Mouse (Mus musculus): Measurements from ENCODE around the gene Csf1.
"Not testable (repeated sequence)": the region's sequence is repeated elsewhere in the genome, so short reads cannot be mapped to it uniquely, and the experiment has no call there.

The Csf1 gene

GRCm38 (mm10) chr3:107748260-107748955 is 11.9 kb downstream of the Csf1 start:
- DNase-seq (ENCODE audit: low spot score): no peak

GRCm38 (mm10) chr3:107746026-107746425 is 14.2 kb downstream of the Csf1 start:
- no peak for DNase-seq (ENCODE audit: low spot score)

- DNase-seq (ENCODE audit: low spot score): no peak
These were observed 16.6 kb downstream of the Csf1 start for GRCm38 (mm10) chr3:107743650-107744049.

- DNase-seq (ENCODE audit: low spot score): no peak
These were observed 17.2 kb downstream of the Csf1 start for GRCm38 (mm10) chr3:107743107-107743506.

- no peak for DNase-seq (ENCODE audit: low spot score)
These were observed 18.1 kb downstream of the Csf1 start for GRCm38 (mm10) chr3:107742071-107742710.

- no peak for DNase-seq (ENCODE audit: low spot score)
These were observed 18.9 kb downstream of the Csf1 start for GRCm38 (mm10) chr3:107741387-107741786.

GRCm38 (mm10) chr3:107740578-107741207 is 19.6 kb downstream of the Csf1 start:
- peak; percentile 84 for DNase-seq (ENCODE audit: low spot score)

- DNase-seq (ENCODE audit: low spot score): no peak
These were observed 20.3 kb downstream of the Csf1 start for GRCm38 (mm10) chr3:107739966-107740365.

GRCm38 (mm10) chr3:107739456-107739855 is 20.8 kb downstream of the Csf1 start:
- DNase-seq (ENCODE audit: low spot score): no peak

- no peak for DNase-seq (ENCODE audit: low spot score)
These were observed 21.6 kb downstream of the Csf1 start for GRCm38 (mm10) chr3:107738620-107739019.

- DNase-seq (ENCODE audit: low spot score): no peak
These were observed 22.6 kb downstream of the Csf1 start for GRCm38 (mm10) chr3:107737609-107738190.

GRCm38 (mm10) chr3:107735620-107736019 is 24.6 kb downstream of the Csf1 start:
- DNase-seq (ENCODE audit: low spot score): not testable (repeated sequence)

GRCm38 (mm10) chr3:107733329-107733728 is 26.9 kb downstream of the Csf1 start:
- DNase-seq (ENCODE audit: low spot score): no peak

- no peak for DNase-seq (ENCODE audit: low spot score)
These were observed 30.0 kb downstream of the Csf1 start for GRCm38 (mm10) chr3:107730236-107730635.

GRCm38 (mm10) chr3:107728509-107728908 is 31.8 kb downstream of the Csf1 start:
- DNase-seq (ENCODE audit: low spot score): no peak

GRCm38 (mm10) chr3:107715971-107716370 is 44.3 kb downstream of the Csf1 start:
- no peak for DNase-seq (ENCODE audit: low spot score)

- DNase-seq (ENCODE audit: low spot score): no peak
These were observed 45.9 kb downstream of the Csf1 start for GRCm38 (mm10) chr3:107714276-107714933.

- DNase-seq (ENCODE audit: low spot score): no peak
These were observed 48.2 kb downstream of the Csf1 start for GRCm38 (mm10) chr3:107712081-107712480.

- DNase-seq (ENCODE audit: low spot score): no peak
These were observed 51.1 kb downstream of the Csf1 start for GRCm38 (mm10) chr3:107709156-107709555.

GRCm38 (mm10) chr3:107707239-107707638 is 53.0 kb downstream of the Csf1 start:
- DNase-seq (ENCODE audit: low spot score): no peak

GRCm38 (mm10) chr3:107706164-107706563 is 54.1 kb downstream of the Csf1 start:
- no peak for DNase-seq (ENCODE audit: low spot score)

GRCm38 (mm10) chr3:107704371-107704705 is 55.9 kb downstream of the Csf1 start:
- no peak for DNase-seq (ENCODE audit: low spot score)
